Mouse (Mus musculus): Measurements from ENCODE around the gene Cnot1. TPM values are rescaled to one million over a fixed set of nuclear protein-coding genes. Genes with fewer than 3 reads are reported as not detected.

Gene Cnot1
- total and polyA plus RNA-seq, 2 experiments from 2014 or later, result 25.0 to 143 TPM

DNA sequence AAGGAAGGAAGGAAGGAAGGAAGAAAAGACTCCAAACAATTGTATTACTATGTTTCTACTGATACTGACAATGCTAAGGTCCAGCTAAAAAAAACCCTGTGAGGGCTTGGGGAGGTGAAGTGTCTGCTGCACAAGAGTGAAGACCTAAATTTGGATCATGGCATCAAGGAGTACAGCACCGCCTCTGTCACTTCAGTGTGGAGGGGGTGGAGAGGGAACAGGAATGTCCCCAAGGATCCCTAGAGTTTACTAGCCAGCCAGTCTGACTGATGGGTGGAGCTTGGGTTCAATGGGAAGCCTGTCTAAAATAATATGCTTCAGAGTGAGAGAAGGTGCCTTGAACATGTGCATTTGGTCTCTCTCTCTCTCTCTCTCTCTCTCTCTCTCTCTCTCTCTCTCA, 10.9 kb upstream of the Cnot1 start:
- no peaks in the 10 kb centered on the region for H3K36me3 ChIP-seq (ENCODE audit: insufficient read depth)
- ATAC-seq (no peak), DNase-seq (no peak)
- no peaks in the 10 kb centered on the region for H3K9me3 ChIP-seq (ENCODE audit: low read length)
- no peak overlapping the region for H3K9ac ChIP-seq
- no peak overlapping the region for H3K4me2 ChIP-seq (ENCODE audit: low read depth)
- WGBS, result 47% methylated on average over 1 of the region's 1 CpGs
- no peak overlapping the region for H3K27ac ChIP-seq (ENCODE audit: low read depth, low read length)
- no peak overlapping the region for H3K4me3 ChIP-seq (ENCODE audit: low read depth, low read length)
- TF ChIP-seq CTCF (IDR thresholded peaks at IDR 0.05; ENCODE audit: low read depth), result no peak
- H3K4me1 ChIP-seq (ENCODE audit: insufficient read depth), result no peaks in the 10 kb centered on the region
- H3K27me3 ChIP-seq (ENCODE audit: insufficient read depth, low read length), result no peaks in the 10 kb centered on the region

- H3K27me3 ChIP-seq (ENCODE audit: insufficient read depth, low read length), result no peaks in the 10 kb centered on the region
- WGBS, result 70% methylated on average over 3 of the region's 3 CpGs
Measured at GRCm38 (mm10) chr8:95817597-95817996, 10.3 kb upstream of the Cnot1 start.

DNA sequence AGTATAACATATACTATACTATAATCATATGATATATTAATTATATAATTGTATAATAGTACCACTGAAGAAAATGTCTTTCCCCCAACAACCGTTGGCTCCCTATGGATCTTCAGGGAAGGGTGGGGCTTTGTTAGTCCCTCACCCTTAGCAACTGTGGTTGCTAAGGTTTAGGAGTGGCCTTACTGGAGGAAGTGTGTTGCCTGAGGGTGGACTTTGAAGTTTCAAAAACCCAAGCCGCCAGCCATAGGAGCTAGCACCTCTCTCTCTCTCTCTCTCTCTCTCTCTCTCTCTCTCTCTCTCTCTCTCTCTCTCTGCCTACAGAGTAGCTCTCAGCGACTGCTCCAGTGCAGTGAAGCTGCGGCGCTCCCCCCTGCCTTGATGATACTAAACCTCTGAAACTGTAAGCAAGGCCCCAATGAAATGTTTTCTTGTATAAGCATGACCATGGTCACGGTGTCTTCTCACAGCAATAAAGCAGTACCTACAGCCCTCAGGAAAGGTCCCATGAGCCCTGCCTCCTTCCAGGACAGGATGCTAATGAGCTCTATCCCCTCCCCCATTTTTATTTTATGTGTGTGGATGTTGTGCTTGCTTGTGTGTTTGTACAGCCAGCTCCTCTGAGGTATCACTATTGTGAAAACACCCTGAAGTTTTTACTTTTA, 8.9 kb upstream of the Cnot1 start:
- ATAC-seq (no peak), DNase-seq (no peak)
- H3K36me3 ChIP-seq (ENCODE audit: insufficient read depth), result no peaks in the 10 kb centered on the region
- H3K9ac ChIP-seq, result no peak overlapping the region
- H3K4me2 ChIP-seq (ENCODE audit: low read depth), result no peak overlapping the region
- H3K27me3 ChIP-seq (ENCODE audit: insufficient read depth, low read length), result no peaks in the 10 kb centered on the region
- no peaks in the 10 kb centered on the region for H3K9me3 ChIP-seq (ENCODE audit: low read length)
- no peak for TF ChIP-seq CTCF (IDR thresholded peaks at IDR 0.05; ENCODE audit: low read depth)
- H3K4me1 ChIP-seq (ENCODE audit: insufficient read depth), result no peaks in the 10 kb centered on the region
- WGBS, result 44% methylated on average over 6 of the region's 6 CpGs
- H3K27ac ChIP-seq (ENCODE audit: low read depth, low read length), result no peak overlapping the region
- H3K4me3 ChIP-seq (ENCODE audit: low read depth, low read length), result no peak overlapping the region

More at GRCm38 (mm10) chr8:95817597-95817996, 10.3 kb upstream of the Cnot1 start:
- H3K36me3 ChIP-seq (ENCODE audit: insufficient read depth), result no peaks in the 10 kb centered on the region
- no peak overlapping the region for H3K27ac ChIP-seq (ENCODE audit: low read depth, low read length)
- no peak overlapping the region for H3K9ac ChIP-seq
- no peaks in the 10 kb centered on the region for H3K4me1 ChIP-seq (ENCODE audit: insufficient read depth)
- no peaks in the 10 kb centered on the region for H3K9me3 ChIP-seq (ENCODE audit: low read length)
- no peak for ATAC-seq
- DNase-seq, result no peak
- H3K4me2 ChIP-seq (ENCODE audit: low read depth), result no peak overlapping the region
- no peak for TF ChIP-seq CTCF (IDR thresholded peaks at IDR 0.05; ENCODE audit: low read depth)
- H3K4me3 ChIP-seq (ENCODE audit: low read depth, low read length), result no peak overlapping the region

DNA sequence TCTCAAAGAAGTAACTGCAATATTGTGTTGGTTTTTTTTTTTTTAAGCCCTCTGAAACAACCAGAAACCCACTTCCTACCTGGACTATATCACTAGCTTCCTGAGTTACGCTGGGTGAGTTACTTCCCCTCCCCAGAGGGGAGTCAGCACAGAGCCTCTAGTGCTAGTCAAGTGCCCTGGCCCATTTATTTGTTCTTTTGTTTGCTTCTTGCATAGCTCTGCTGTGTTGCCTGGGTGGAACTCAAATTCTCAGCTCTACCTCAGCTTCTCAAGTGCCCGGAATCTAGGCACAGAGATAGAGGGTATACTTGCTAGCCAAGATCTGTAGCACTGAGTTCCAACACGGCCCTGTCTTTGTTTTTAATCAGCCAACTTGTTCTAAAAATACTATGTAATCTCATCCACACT, 2.9 kb upstream of the Cnot1 start:
- no peak for TF ChIP-seq CTCF (IDR thresholded peaks at IDR 0.05; ENCODE audit: low read depth)
- H3K36me3 ChIP-seq (ENCODE audit: insufficient read depth), result no peaks in the 10 kb centered on the region
- H3K4me1 ChIP-seq (ENCODE audit: insufficient read depth), result peaks cover 8% of the 10 kb centered on the region
- 55% methylated on average over 3 of the region's 3 CpGs for WGBS
- no peak overlapping the region for H3K4me2 ChIP-seq (ENCODE audit: low read depth)
- no peaks in the 10 kb centered on the region for H3K27me3 ChIP-seq (ENCODE audit: insufficient read depth, low read length)
- H3K9ac ChIP-seq, result no peak overlapping the region
- no peak overlapping the region for H3K4me3 ChIP-seq (ENCODE audit: low read depth, low read length)
- no peaks in the 10 kb centered on the region for H3K9me3 ChIP-seq (ENCODE audit: low read length)
- ATAC-seq, result no peak
- DNase-seq, result no peak
- no peak overlapping the region for H3K27ac ChIP-seq (ENCODE audit: low read depth, low read length)

- no peak for ATAC-seq
- 76% methylated on average over 5 of the region's 5 CpGs for WGBS
- TF ChIP-seq CTCF (IDR thresholded peaks at IDR 0.05; ENCODE audit: low read depth), result no peak
Measured at GRCm38 (mm10) chr8:95809116-95809515, 1.9 kb upstream of the Cnot1 start.

DNA sequence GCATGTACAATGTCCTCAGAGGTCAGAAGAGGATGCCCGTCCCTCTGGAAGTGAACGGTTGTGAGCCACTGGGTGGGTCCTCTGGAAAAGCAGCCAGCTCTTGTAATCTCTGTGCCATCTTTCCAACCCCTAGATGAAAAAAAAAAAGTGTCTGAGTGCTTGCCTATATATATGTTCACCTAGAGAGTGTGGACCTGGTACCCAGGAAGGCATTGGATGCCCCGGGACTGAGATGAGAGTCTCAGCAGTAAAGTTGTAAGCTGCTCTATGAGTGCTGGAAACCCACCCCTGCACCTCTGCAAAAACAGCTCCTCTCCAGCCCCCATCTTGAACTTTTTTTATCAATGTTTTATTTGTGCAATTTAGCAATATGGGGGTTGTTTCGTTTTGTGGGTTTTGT, 1.4 kb upstream of the Cnot1 start:
- DNase-seq (no peak), ATAC-seq (no peak)
- Histone ChIP-seq H3K4me3 (ENCODE audit: low read depth, low read length) (no peak overlapping the region), H3K27ac (ENCODE audit: low read depth, low read length) (no peak overlapping the region), H3K9ac (no peak overlapping the region), H3K36me3 (ENCODE audit: insufficient read depth) (no peaks in the 10 kb centered on the region), H3K4me2 (ENCODE audit: low read depth) (no peak overlapping the region), H3K27me3 (ENCODE audit: insufficient read depth, low read length) (no peaks in the 10 kb centered on the region), H3K9me3 (ENCODE audit: low read length) (no peaks in the 10 kb centered on the region), H3K4me1 (ENCODE audit: insufficient read depth) (peaks cover 8% of the 10 kb centered on the region)
- TF ChIP-seq CTCF (IDR thresholded peaks at IDR 0.05; ENCODE audit: low read depth), result no peak
- 88% methylated on average over 4 of the region's 4 CpGs for WGBS

More at GRCm38 (mm10) chr8:95809116-95809515, 1.9 kb upstream of the Cnot1 start:
- H3K9ac ChIP-seq, result no peak overlapping the region
- H3K4me3 ChIP-seq (ENCODE audit: low read depth, low read length), result no peak overlapping the region
- no peaks in the 10 kb centered on the region for H3K9me3 ChIP-seq (ENCODE audit: low read length)
- H3K27me3 ChIP-seq (ENCODE audit: insufficient read depth, low read length), result no peaks in the 10 kb centered on the region
- no peaks in the 10 kb centered on the region for H3K36me3 ChIP-seq (ENCODE audit: insufficient read depth)
- H3K4me2 ChIP-seq (ENCODE audit: low read depth), result no peak overlapping the region
- no peak for DNase-seq
- peaks cover 8% of the 10 kb centered on the region for H3K4me1 ChIP-seq (ENCODE audit: insufficient read depth)
- H3K27ac ChIP-seq (ENCODE audit: low read depth, low read length), result no peak overlapping the region

- Histone ChIP-seq H3K27me3 (ENCODE audit: insufficient read depth, low read length) (no peaks in the 10 kb centered on the region), H3K27ac (ENCODE audit: low read depth, low read length) (peak overlapping the region; percentile 88), H3K4me2 (ENCODE audit: low read depth) (peak overlapping the region; percentile 89), H3K4me1 (ENCODE audit: insufficient read depth) (peaks cover 8% of the 10 kb centered on the region), H3K9me3 (ENCODE audit: low read length) (no peaks in the 10 kb centered on the region), H3K9ac (peak overlapping the region; percentile 46), H3K4me3 (ENCODE audit: low read depth, low read length) (peak overlapping the region; percentile 94), H3K36me3 (ENCODE audit: insufficient read depth) (no peaks in the 10 kb centered on the region)
- WGBS, result under 1% methylated on average over 20 of the region's 20 CpGs
- no peak for TF ChIP-seq CTCF (IDR thresholded peaks at IDR 0.05; ENCODE audit: low read depth)
- peak; percentile 95 for ATAC-seq
- peak; percentile 97 for DNase-seq
Measured at GRCm38 (mm10) chr8:95807861-95808260, 597 bp upstream of the Cnot1 start.

Measured in forebrain, postnatal 0 days (tissue).